Mouse (Mus musculus) adrenal gland, postnatal 10 days (tissue): Measurements from ENCODE around the gene Mical2. TPM values are rescaled to one million over a fixed set of nuclear protein-coding genes. Genes with fewer than 3 reads are reported as not detected.

Source experiments
- DNase-seq: peaks from one replicate; pipeline ENCODE4 v3.0.0; 2021; ENCODE audit warnings: mixed read lengths
- total RNA-seq, 2 experiments: library from RNA; stranded (reverse); gene quantifications; 2 replicates each; pipeline ENCODE4 v1.2.3; 2021

Gene Mical2
- total RNA-seq, 2 experiments from 2014 or later: 17.4 to 22.7 TPM

- DNase-seq: no peak
Observed at GRCm38 (mm10) chr7:112455566-112456110, 230.0 kb downstream of the Mical2 start.

- DNase-seq: no peak
Observed at GRCm38 (mm10) chr7:112457373-112457772, 231.7 kb downstream of the Mical2 start.

GRCm38 (mm10) chr7:112457920-112458319, 232.3 kb downstream of the Mical2 start:
- no peak for DNase-seq

GRCm38 (mm10) chr7:112458440-112458839, 232.8 kb downstream of the Mical2 start:
- DNase-seq: peak; percentile 76

Other genes with a start within 250 kb of the Mical2 start
- 10 to 100 TPM; 58.9 to 74.1 TPM for gene Usp47, start 202.4 kb upstream of the Mical2 start, total RNA-seq
- 10 to 100 TPM; 12.3 to 14.7 TPM for gene Dkk3, start 66.8 kb upstream of the Mical2 start, total RNA-seq
- 100 to 1,000 TPM in 1 of 2 experiments, 10 to 100 TPM in 1; 84.3 to 105 TPM for gene Parva, start 201.6 kb downstream of the Mical2 start, total RNA-seq